Mouse (Mus musculus): ENCODE data around the gene Lats1.
"Not testable (repeated sequence)": the region's sequence is repeated elsewhere in the genome, so short reads cannot be mapped to it uniquely, and the experiment has no call there.

Gene Lats1

DNA sequence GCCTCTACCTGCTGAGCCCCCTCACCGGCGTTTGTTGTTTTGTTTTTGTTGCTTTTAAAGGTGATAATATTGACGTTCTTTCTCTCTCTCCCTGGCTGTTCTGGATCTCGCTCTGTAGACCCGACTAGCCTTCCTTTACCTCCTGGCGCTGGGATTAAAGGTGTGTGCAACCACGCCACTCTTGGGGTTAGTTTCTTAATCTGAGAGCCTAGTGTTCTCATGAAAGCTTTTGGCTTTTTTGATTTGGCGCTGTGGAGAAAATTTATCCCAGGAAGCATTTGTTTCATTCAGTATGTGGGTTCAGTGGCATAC, 45.4 kb downstream of the Lats1 start:
- DNase-seq (ENCODE audit: low read depth): no peak

DNA sequence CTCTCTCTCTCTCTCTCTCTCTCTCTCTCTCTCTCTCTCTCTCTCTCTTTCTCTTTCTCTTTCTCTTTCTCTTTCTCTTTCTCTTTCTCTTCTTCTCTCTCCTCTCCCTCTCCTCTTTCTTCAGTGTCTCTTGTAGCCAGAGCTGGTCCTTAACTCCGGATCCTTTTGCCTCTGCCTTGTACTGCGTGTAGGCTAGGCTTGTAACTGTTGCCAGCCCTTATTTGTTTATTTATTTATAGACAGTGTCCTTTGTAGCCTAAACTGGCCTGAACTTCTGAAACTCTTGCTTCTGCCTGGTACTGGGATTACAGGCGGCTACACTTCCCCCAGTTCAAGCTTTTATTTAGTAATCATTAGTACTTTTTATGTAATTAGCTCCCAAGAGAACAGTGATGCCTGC, 46.0 kb downstream of the Lats1 start:
- no peak for DNase-seq (ENCODE audit: low read depth)

GRCm38 (mm10) chr10:7731582-7731981, 50.6 kb downstream of the Lats1 start:
- DNase-seq (ENCODE audit: low read depth): no peak

- DNase-seq (ENCODE audit: low read depth): no peak
Observed at GRCm38 (mm10) chr10:7737122-7737521, 56.1 kb downstream of the Lats1 start.

GRCm38 (mm10) chr10:7737914-7738313, 56.9 kb downstream of the Lats1 start:
- DNase-seq (ENCODE audit: low read depth): no peak

DNA sequence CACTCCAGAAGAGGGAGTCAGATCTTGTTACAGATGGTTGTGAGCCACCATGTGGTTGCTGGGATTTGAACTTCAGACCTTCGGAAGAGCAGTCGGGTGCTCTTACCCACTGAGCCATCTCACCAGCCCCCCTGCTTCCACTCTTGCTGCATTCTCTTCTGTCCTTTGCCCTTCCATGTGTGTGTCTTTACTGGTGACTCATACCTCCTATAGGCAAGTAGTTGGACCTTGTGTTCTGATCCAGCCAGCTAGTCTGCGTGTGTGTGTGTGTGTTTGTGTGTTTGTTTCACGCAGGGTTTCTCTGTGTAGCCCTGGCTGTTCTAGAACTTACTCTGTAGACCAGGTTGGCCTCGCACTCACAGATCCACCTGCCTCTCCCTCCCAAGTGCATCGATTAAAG, 64.5 kb downstream of the Lats1 start:
- not testable (repeated sequence) for DNase-seq (ENCODE audit: low read depth)

DNA sequence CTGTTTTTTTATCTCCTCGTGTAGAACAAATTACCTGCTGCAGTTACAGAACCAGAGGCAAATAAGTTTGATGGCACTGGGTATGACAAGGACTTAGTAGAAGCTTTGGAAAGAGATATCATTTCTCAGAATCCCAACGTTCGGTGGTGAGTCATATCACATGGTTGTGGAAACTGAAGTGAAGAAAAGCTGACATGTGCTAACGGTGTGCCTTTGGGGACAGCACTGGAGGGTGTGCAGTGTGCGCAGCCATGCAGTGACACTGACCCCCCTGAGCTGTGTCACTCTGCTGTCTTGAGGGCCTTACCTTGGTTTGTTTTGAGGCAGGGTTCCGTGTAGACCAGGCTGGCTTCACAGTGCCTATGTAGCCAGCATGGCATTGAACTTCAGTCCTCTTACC, 67.7 kb downstream of the Lats1 start:
- DNase-seq (ENCODE audit: low read depth): no peak

- no peak for DNase-seq (ENCODE audit: low read depth)
Observed at GRCm38 (mm10) chr10:7757544-7757943, 76.5 kb downstream of the Lats1 start.

All from c-Kit-positive CD71-negative TER-119-negative erythroid progenitor cells, embryonic 14.5 days (primary cell).